Mouse (Mus musculus) cerebellum, adult 2 months (tissue): Measurements from ENCODE around the gene Coro6. TPM values are rescaled to one million over a fixed set of nuclear protein-coding genes. Genes with fewer than 3 reads are reported as not detected.

Source experiments
- DNase-seq, 2 experiments: peaks; one replicate each; pipeline ENCODE4 v3.0.0; 2021
- H3K27ac ChIP-seq: fragments of 200-500 bp; 2 replicates; pipeline ENCODE4 v1.5.1; 2012; ENCODE audit warnings: low read length, control low read depth, inconsistent platforms; ENCODE audit not compliant: insufficient read depth
- H3K27me3 ChIP-seq: fragments of 200-500 bp; 2 replicates; pipeline ENCODE4 v1.6.1; 2012; ENCODE audit warnings: inconsistent platforms, mild to moderate bottlenecking, low read length, moderate library complexity; ENCODE audit not compliant: control insufficient read depth, insufficient read depth
- H3K4me1 ChIP-seq: fragments of 200-500 bp; 2 replicates; pipeline ENCODE4 v1.6.1; 2011; ENCODE audit warnings: low read length; ENCODE audit not compliant: control insufficient read depth, insufficient read depth
- H3K4me3 ChIP-seq: fragments of 200-500 bp; replicated peaks from 2 replicates; pipeline ENCODE3; 2011; ENCODE audit warnings: mild to moderate bottlenecking, low read depth, low read length, control low read depth; ENCODE audit not compliant: insufficient read depth
- CTCF ChIP-seq: fragments of 200-500 bp; IDR thresholded peaks from 2 replicates; pipeline ENCODE4 v1.5.1; 2011; ENCODE audit warnings: low read depth, mild to moderate bottlenecking, control low read depth, low read length, moderate library complexity, borderline replicate concordance; ENCODE audit not compliant: insufficient read depth
- POLR2A ChIP-seq: fragments of 200-500 bp; IDR thresholded peaks from 2 replicates; pipeline ENCODE4 v1.6.1; 2011; ENCODE audit warnings: low read length, control low read depth, borderline replicate concordance; ENCODE audit not compliant: insufficient read depth
- WGBS: fragments of 180-500 bp; shearing (Covaris S2); methylation state at CpG from one replicate; pipeline ENCODE4 v1.1.7; 2018; 5-methylcytosine and 5-hydroxymethylcytosine counted together
- polyA plus RNA-seq: library from polyadenylated mRNA; depleted of rRNA; stranded (reverse); fragments of >200 nt; gene quantifications from 2 replicates; pipeline ENCODE4 v1.2.3, GENCODE M21; 2012

Gene Coro6
- polyA plus RNA-seq, 1 experiment: 148 TPM

- peak; percentile 83 to 84 for DNase-seq
- H3K4me1 ChIP-seq: no peaks in the 10 kb centered on the region
- H3K27me3 ChIP-seq: no peaks in the 10 kb centered on the region
- H3K4me3 ChIP-seq: peak overlapping the region; percentile 86
- no peak overlapping the region for H3K27ac ChIP-seq
- under 1% methylated on average over 66 of the region's 84 CpGs for WGBS
- TF ChIP-seq POLR2A: no peak
- no peak for TF ChIP-seq CTCF
These were observed 50.9 kb downstream of the Coro6 start for GRCm38 (mm10) chr11:77512891-77513810.

- no peaks in the 10 kb centered on the region for H3K27me3 ChIP-seq
- no peak for TF ChIP-seq CTCF
- WGBS: 29% methylated on average over 10 of the region's 10 CpGs
- H3K4me1 ChIP-seq: no peaks in the 10 kb centered on the region
- H3K27ac ChIP-seq: no peak overlapping the region
- no peak for DNase-seq
- peak overlapping the region; percentile 86 for H3K4me3 ChIP-seq
These were observed 51.6 kb downstream of the Coro6 start for GRCm38 (mm10) chr11:77513811-77514170.

GRCm38 (mm10) chr11:77514281-77514831 lies 52.1 kb downstream of the Coro6 start:
- TF ChIP-seq POLR2A: no peak
- no peak overlapping the region for H3K4me3 ChIP-seq
- no peak overlapping the region for H3K27ac ChIP-seq
- no peak for DNase-seq
- H3K27me3 ChIP-seq: no peaks in the 10 kb centered on the region
- H3K4me1 ChIP-seq: no peaks in the 10 kb centered on the region
- WGBS: 37% methylated on average over 19 of the region's 19 CpGs

GRCm38 (mm10) chr11:77514832-77515636 lies 52.8 kb downstream of the Coro6 start, which contains the start of gene Abhd15:
TSS of gene Abhd15 (plus strand) at chr11:77515121.
- Histone ChIP-seq H3K27ac (no peak within 1 kb of the TSS), H3K4me1 (no peaks in the 10 kb centered on the region), H3K27me3 (no peaks in the 10 kb centered on the region), H3K4me3 (peak within 1 kb of the TSS; percentile 46)
- WGBS: 1% methylated on average over 72 of the region's 72 CpGs
- TF ChIP-seq POLR2A (no peak), CTCF (no peak)
- DNase-seq: peak; percentile 61 to 63

- TF ChIP-seq CTCF (no peak), POLR2A (no peak)
- DNase-seq: no peak
- no peaks in the 10 kb centered on the region for H3K27me3 ChIP-seq
- H3K4me1 ChIP-seq: no peaks in the 10 kb centered on the region
- 25% methylated on average over 39 of the region's 39 CpGs for WGBS
- H3K27ac ChIP-seq: no peak within 1 kb of the TSS
- peak within 1 kb of the TSS; percentile 46 for H3K4me3 ChIP-seq
These were observed 53.7 kb downstream of the Coro6 start, which contains the start of gene Trp53i13 for GRCm38 (mm10) chr11:77515637-77516552. TSS of gene Trp53i13 (minus strand) at chr11:77515980.

- H3K4me1 ChIP-seq: no peaks in the 10 kb centered on the region
- no peaks in the 10 kb centered on the region for H3K27me3 ChIP-seq
- H3K4me3 ChIP-seq: no peak overlapping the region
- no peak for DNase-seq
- no peak overlapping the region for H3K27ac ChIP-seq
- no peak for TF ChIP-seq POLR2A
- no peak for TF ChIP-seq CTCF
- WGBS: 90% methylated on average over 5 of the region's 5 CpGs
These were observed 54.6 kb downstream of the Coro6 start for GRCm38 (mm10) chr11:77516553-77517425.
